Mouse (Mus musculus) heart, postnatal 0 days (tissue): ENCODE data around the gene Rdh16f1.

Experiments
- CTCF ChIP-seq: IDR thresholded peaks from 2 replicates; pipeline ENCODE4 v1.5.1; 2016; ENCODE audit warnings: antibody characterized with exemption, control low read depth, low read depth
- EP300 ChIP-seq: IDR thresholded peaks from 2 replicates; pipeline ENCODE4 v1.6.1; 2016; ENCODE audit warnings: antibody characterized with exemption, low read depth

DNA sequence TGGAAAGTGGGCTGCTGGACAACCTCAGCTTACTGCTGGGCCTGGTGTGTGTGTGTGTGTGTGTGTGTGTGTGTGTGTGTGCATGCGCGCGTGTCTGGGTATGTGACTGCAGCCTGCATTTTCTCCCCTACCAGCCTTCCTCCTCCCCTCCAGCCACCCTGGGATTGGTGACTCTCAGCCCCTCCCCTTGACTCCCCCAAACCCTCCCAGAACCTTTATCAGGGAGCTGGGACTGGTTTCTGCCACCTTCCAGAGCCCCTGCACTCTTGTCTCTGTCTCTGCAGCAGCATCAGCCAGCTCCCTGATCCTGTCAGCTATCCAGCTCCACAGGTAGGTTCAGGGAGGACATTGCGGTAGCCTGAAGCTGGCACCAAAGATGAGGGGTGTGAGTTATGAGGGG, 34.5 kb upstream of the Rdh16f1 start:
- TF ChIP-seq CTCF (no peak), EP300 (no peak)
